11 mouse cellular contexts compared by ENCODE assay signal in the genomic region with DNA sequence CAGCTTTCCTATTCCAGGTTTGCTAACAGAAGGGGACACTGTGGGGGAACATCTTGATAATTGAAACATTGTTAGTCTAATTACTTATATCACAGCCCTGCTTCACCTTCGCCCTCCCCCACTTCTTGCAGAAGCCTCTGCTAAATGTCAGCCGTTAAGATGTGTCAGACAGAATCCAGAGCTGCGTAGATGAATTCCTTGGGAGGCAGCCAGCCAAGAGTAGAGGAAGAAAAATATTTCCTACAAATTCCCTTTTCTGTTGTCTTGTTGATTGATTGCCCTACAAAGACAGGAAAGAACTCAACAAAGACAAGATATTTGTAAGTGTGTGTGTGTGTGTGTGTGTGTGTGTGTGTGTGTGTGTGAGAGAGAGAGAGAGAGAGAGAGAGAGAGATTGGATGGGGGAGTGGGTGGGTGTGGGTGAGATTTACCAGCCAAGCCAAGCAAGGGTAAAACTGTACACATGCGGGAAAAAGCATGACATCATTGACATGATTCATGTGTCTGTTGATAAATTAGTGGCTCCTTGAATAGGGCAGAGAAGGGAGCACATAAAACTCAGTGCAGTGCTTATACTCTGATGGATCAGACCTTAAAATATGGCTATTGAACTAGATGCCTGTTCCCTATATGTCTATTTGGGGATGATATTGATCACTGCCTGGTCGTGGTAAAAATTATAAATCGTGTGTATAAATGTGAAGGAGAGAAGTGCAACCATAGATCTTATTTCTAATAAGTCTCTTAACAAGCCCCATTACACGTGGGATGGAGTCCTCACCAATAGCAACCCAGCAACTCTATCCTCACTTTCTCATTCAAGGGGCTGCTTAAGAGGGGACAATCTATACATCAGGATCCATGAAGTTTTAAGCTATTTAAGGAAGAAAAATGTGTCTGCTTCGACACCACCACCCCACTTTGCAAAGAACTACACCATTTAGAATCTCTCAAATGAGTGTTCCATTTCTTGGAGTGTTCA.
DNase-seq lines count a peak whose midpoint lies in the region; ATAC-seq and TF ChIP-seq lines count a peak whose summit lies in the region.
"Had no signal": no experiment of that assay in that cellular context is flagged by ENCODE, and none has a peak within 500 bp of the region (broad histone marks: within the 10 kb centered on the region; RNA-seq: fewer than 3 reads in every experiment).

No protein-coding gene starts in this region.

- no peaks in the 10 kb centered on the region for H3K36me3 ChIP-seq in intestine, embryonic 14.5 days (ENCODE audit: control insufficient read depth, insufficient read depth, low read length)
- H3K36me3 ChIP-seq in intestine, postnatal 0 days (ENCODE audit: control insufficient read depth, insufficient read depth) = no peaks in the 10 kb centered on the region
- H3K36me3 ChIP-seq in heart, embryonic 16.5 days (ENCODE audit: control insufficient read depth, insufficient read depth) = no peaks in the 10 kb centered on the region
- H3K36me3 ChIP-seq in midbrain, embryonic 11.5 days (ENCODE audit: control insufficient read depth, insufficient read depth, low read length) = no peaks in the 10 kb centered on the region
- H3K36me3 ChIP-seq: G1E; midbrain, embryonic 12.5 days had no signal

- peaks cover 16% of the 10 kb centered on the region; the same call in 1 of the 2 replicates for H3K4me1 ChIP-seq in intestine, embryonic 14.5 days (replicated peaks; ENCODE audit: control insufficient read depth, insufficient read depth, low read length)
- H3K4me1 ChIP-seq in intestine, postnatal 0 days (replicated peaks; ENCODE audit: control insufficient read depth, insufficient read depth, low read length) = no peaks in the 10 kb centered on the region
- peaks cover 12% of the 10 kb centered on the region for H3K4me1 ChIP-seq in heart, embryonic 16.5 days (ENCODE audit: control insufficient read depth, insufficient read depth, low read length)
- peaks cover 9% of the 10 kb centered on the region for H3K4me1 ChIP-seq in midbrain, embryonic 11.5 days (ENCODE audit: control insufficient read depth, insufficient read depth, low read length)

- H3K27me3 ChIP-seq in intestine, embryonic 14.5 days (replicated peaks; ENCODE audit: control insufficient read depth, insufficient read depth, low read length) = no peaks in the 10 kb centered on the region
- no peaks in the 10 kb centered on the region for H3K27me3 ChIP-seq in intestine, postnatal 0 days (replicated peaks; ENCODE audit: control insufficient read depth, insufficient read depth, low read length)
- no peaks in the 10 kb centered on the region for H3K27me3 ChIP-seq in heart, embryonic 16.5 days (ENCODE audit: control insufficient read depth, insufficient read depth, low read length)
- no peaks in the 10 kb centered on the region for H3K27me3 ChIP-seq in midbrain, embryonic 11.5 days (ENCODE audit: control insufficient read depth, insufficient read depth, low read length)
- H3K27me3 ChIP-seq: midbrain, embryonic 12.5 days had no signal

- TF ChIP-seq CTCF in intestine, postnatal 0 days (IDR thresholded peaks at IDR 0.05; ENCODE audit: low read depth) = no peak

- H3K27ac ChIP-seq in intestine, embryonic 14.5 days (ENCODE audit: low read depth) = peak overlapping the region; percentile 75
- H3K27ac ChIP-seq in intestine, postnatal 0 days (ENCODE audit: low read depth, low read length) = no peak overlapping the region
- H3K27ac ChIP-seq in heart, embryonic 16.5 days (ENCODE audit: low read length) = peak overlapping the region; percentile 60
- H3K27ac ChIP-seq in midbrain, embryonic 11.5 days (ENCODE audit: low read depth, low read length) = no peak overlapping the region
- H3K27ac ChIP-seq: midbrain, embryonic 12.5 days had no signal

- WGBS in intestine, embryonic 14.5 days = 21% methylated on average over 8 of the region's 8 CpGs
- 46% methylated on average over 8 of the region's 8 CpGs for WGBS in intestine, postnatal 0 days
- 39% methylated on average over 8 of the region's 8 CpGs for WGBS in heart, embryonic 16.5 days
- whole genome bisulfite sequencing in midbrain, embryonic 11.5 days = 82% methylated on average over 8 of the region's 8 CpGs

- peak; percentile 88 for ATAC-seq in intestine, embryonic 14.5 days (replicated peaks; ENCODE audit: low FRiP score, low TSS enrichment, low read depth)
- ATAC-seq in intestine, postnatal 0 days = no peak
- ATAC-seq in heart, embryonic 16.5 days (replicated peaks; ENCODE audit: extremely low read depth, insufficient read depth, low FRiP score) = peak; percentile 88
- ATAC-seq in midbrain, embryonic 11.5 days (ENCODE audit: low FRiP score) = no peak

- H3K9ac ChIP-seq in intestine, embryonic 14.5 days (ENCODE audit: low read length) = no peak overlapping the region
- H3K9ac ChIP-seq in intestine, postnatal 0 days (ENCODE audit: low read depth, low read length) = no peak overlapping the region
- H3K9ac ChIP-seq in heart, embryonic 16.5 days (ENCODE audit: low read length) = no peak overlapping the region
- H3K9ac ChIP-seq in midbrain, embryonic 11.5 days (ENCODE audit: low read length) = no peak overlapping the region
- H3K9ac ChIP-seq: midbrain, embryonic 12.5 days had no signal

- H3K4me2 ChIP-seq in intestine, embryonic 14.5 days (ENCODE audit: low read length) = no peak overlapping the region
- no peak overlapping the region for H3K4me2 ChIP-seq in intestine, postnatal 0 days (replicated peaks; ENCODE audit: low read depth)
- peak overlapping the region; percentile 13; the same call in 1 of the 2 replicates for H3K4me2 ChIP-seq in heart, embryonic 16.5 days (ENCODE audit: low read depth, low read length)
- no peak overlapping the region for H3K4me2 ChIP-seq in midbrain, embryonic 11.5 days
- H3K4me2 ChIP-seq: midbrain, embryonic 12.5 days had no signal

- peak; percentile 67 for DNase-seq in intestine, embryonic 14.5 days (ENCODE audit: low spot score)
- peak; percentile 37 for DNase-seq in adrenal gland, postnatal 10 days
- DNase-seq in lung, postnatal 14 days = peak; percentile 41
- DNase-seq in layer of hippocampus, adult 9-11 months = no peak
- no peak for DNase-seq in midbrain, embryonic 11.5 days (ENCODE audit: low spot score, missing footprints)
- no peak for DNase-seq in spleen, adult 12 weeks (ENCODE audit: low spot score)

- no peaks in the 10 kb centered on the region for H3K9me3 ChIP-seq in intestine, embryonic 14.5 days (ENCODE audit: control insufficient read depth, low read length)
- H3K9me3 ChIP-seq in intestine, postnatal 0 days (ENCODE audit: control insufficient read depth) = no peaks in the 10 kb centered on the region
- H3K9me3 ChIP-seq in heart, embryonic 16.5 days (replicated peaks; ENCODE audit: control insufficient read depth, low read length) = no peaks in the 10 kb centered on the region; the same call in 1 of the 2 replicates
- H3K9me3 ChIP-seq in midbrain, embryonic 11.5 days (ENCODE audit: control insufficient read depth, low read length) = no peaks in the 10 kb centered on the region
- H3K9me3 ChIP-seq: G1E; midbrain, embryonic 12.5 days had no signal

- H3K4me3 ChIP-seq in intestine, embryonic 14.5 days (ENCODE audit: low read depth, low read length) = no peak overlapping the region
- no peak overlapping the region for H3K4me3 ChIP-seq in intestine, postnatal 0 days (ENCODE audit: low read depth, low read length)
- H3K4me3 ChIP-seq in heart, embryonic 16.5 days (ENCODE audit: low read length) = no peak overlapping the region
- no peak overlapping the region for H3K4me3 ChIP-seq in midbrain, embryonic 11.5 days (ENCODE audit: low read depth, low read length)
- H3K4me3 ChIP-seq: erythroblast, embryonic 14.5 days; midbrain, embryonic 12.5 days had no signal

Comparison
In these comparisons a context has a peak if more than half of its experiments do, and no peak if none do; other contexts are left out.
1. ATAC-seq: peak in intestine, embryonic 14.5 days (single experiment) and heart, embryonic 16.5 days (single experiment); none in intestine, postnatal 0 days (single experiment) and midbrain, embryonic 11.5 days (single experiment).
2. H3K27ac ChIP-seq: peak in intestine, embryonic 14.5 days (single experiment) and heart, embryonic 16.5 days (single experiment); none in intestine, postnatal 0 days (single experiment) and midbrain, embryonic 11.5 days (single experiment).
3. DNase-seq: peak in intestine, embryonic 14.5 days (single experiment), adrenal gland, postnatal 10 days (single experiment) and lung, postnatal 14 days (single experiment); none in layer of hippocampus, adult 9-11 months (single experiment), midbrain, embryonic 11.5 days (single experiment) and spleen, adult 12 weeks (single experiment).